Mouse (Mus musculus): ENCODE results near the gene Fcgr2b.

DNA sequence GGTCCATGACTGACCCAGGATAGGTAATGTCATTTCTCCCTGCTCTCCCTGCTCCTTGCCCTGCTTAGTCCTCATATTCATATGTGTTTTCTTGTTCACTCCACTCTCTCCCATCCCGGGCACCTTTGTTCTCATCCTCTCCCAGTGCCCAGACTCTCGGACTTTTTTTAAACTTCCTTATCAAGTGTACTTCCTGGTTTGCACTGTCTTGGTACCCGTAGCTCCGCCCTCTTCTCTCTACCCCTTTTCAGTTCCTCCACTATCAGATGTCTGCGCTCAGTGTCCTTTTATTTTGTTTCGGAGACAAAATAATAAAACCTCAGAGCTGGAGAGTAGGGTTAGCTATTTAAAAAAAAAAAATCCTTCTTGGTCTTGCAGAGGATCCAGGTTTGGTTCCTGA is 51.9 kb downstream of the Fcgr2b start:
- TF ChIP-seq CTCF (IDR thresholded peaks at IDR 0.05; ENCODE audit: low read depth, low read length) (no peak), POLR2A (IDR thresholded peaks at IDR 0.05; ENCODE audit: extremely low read depth, insufficient read depth, low read length) (no peak)
